Mouse (Mus musculus): ENCODE data around the gene Bhlhe23.

The Bhlhe23 gene

GRCm38 (mm10) chr2:180725414-180725778 is 51.3 kb downstream of the Bhlhe23 start:
- no peak for ATAC-seq (ENCODE audit: low TSS enrichment)

GRCm38 (mm10) chr2:180724585-180725413 is 51.9 kb downstream of the Bhlhe23 start, which contains the start of gene Slc17a9:
Slc17a9 (plus strand) TSS chr2:180725263.
- peak; percentile 50 for ATAC-seq (ENCODE audit: low TSS enrichment)
